Mouse (Mus musculus): ENCODE results near the gene Lenep. TPM values are rescaled to one million over a fixed set of nuclear protein-coding genes. Genes with fewer than 3 reads are reported as not detected.
"Not testable (repeated sequence)": the region's sequence is repeated elsewhere in the genome, so short reads cannot be mapped to it uniquely, and the experiment has no call there.

Lenep gene
- 1 to 10 TPM in 1 of 4 experiments, not detected in 3; 2.8 TPM for total RNA-seq (2022)

DNA sequence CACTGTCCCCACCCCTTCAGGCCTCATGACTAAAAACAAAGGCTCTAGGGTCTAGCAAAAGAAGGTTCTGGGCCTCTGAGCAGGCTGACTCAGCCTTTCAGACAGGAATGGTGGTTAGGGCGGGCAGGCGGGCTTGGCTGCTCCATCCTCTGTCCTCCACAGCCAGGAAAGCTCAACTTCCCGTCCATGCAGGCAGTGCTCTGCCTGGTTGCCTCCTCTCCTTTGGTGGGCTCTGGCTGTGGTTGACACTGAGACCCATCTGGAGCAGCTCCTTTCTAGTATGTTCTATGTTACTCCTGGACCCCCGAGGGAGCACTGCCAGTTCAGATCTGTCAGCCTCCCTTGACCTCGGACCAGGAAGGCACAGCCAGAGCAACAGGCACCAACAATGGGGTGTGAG lies at the start of gene Lenep:
Gene Lenep (minus strand): TSS at position 101 of the 400 bp plus-strand sequence.
- no peak for DNase-seq (ENCODE audit: low spot score in 2 of 2)

- no peak for DNase-seq (ENCODE audit: low spot score in 2 of 2)
Measured at GRCm38 (mm10) chr3:89451916-89452315, 49.3 kb upstream of the Lenep start.

GRCm38 (mm10) chr3:89449541-89449940 lies 46.9 kb upstream of the Lenep start:
- DNase-seq (ENCODE audit: low spot score in 2 of 2) = peak; percentile 61 to 67

- peak in 1 of 2 experiments; percentile 45 for DNase-seq (ENCODE audit: low spot score in 2 of 2)
Measured at GRCm38 (mm10) chr3:89448720-89449537, 46.3 kb upstream of the Lenep start.

- peak; percentile 71 to 82 for DNase-seq (ENCODE audit: low spot score in 2 of 2)
Measured at GRCm38 (mm10) chr3:89440691-89441090, 38.1 kb upstream of the Lenep start.

GRCm38 (mm10) chr3:89437269-89437668 lies 34.7 kb upstream of the Lenep start:
- peak in 1 of 2 experiments; percentile 24 for DNase-seq (ENCODE audit: low spot score in 2 of 2)

GRCm38 (mm10) chr3:89436176-89437113 lies 33.9 kb upstream of the Lenep start, which contains the start of gene Pbxip1:
Pbxip1 (plus strand) TSS chr3:89436706.
- peak; percentile 81 for DNase-seq (ENCODE audit: low spot score in 2 of 2)

- DNase-seq (ENCODE audit: low spot score in 2 of 2) = no peak
Measured at GRCm38 (mm10) chr3:89435041-89435440, 32.4 kb upstream of the Lenep start.

- DNase-seq (ENCODE audit: low spot score in 2 of 2) = no peak
Measured at GRCm38 (mm10) chr3:89434532-89434931, 31.9 kb upstream of the Lenep start.

GRCm38 (mm10) chr3:89432606-89433005 lies 30.0 kb upstream of the Lenep start:
- DNase-seq (ENCODE audit: low spot score in 2 of 2) = no peak

DNA sequence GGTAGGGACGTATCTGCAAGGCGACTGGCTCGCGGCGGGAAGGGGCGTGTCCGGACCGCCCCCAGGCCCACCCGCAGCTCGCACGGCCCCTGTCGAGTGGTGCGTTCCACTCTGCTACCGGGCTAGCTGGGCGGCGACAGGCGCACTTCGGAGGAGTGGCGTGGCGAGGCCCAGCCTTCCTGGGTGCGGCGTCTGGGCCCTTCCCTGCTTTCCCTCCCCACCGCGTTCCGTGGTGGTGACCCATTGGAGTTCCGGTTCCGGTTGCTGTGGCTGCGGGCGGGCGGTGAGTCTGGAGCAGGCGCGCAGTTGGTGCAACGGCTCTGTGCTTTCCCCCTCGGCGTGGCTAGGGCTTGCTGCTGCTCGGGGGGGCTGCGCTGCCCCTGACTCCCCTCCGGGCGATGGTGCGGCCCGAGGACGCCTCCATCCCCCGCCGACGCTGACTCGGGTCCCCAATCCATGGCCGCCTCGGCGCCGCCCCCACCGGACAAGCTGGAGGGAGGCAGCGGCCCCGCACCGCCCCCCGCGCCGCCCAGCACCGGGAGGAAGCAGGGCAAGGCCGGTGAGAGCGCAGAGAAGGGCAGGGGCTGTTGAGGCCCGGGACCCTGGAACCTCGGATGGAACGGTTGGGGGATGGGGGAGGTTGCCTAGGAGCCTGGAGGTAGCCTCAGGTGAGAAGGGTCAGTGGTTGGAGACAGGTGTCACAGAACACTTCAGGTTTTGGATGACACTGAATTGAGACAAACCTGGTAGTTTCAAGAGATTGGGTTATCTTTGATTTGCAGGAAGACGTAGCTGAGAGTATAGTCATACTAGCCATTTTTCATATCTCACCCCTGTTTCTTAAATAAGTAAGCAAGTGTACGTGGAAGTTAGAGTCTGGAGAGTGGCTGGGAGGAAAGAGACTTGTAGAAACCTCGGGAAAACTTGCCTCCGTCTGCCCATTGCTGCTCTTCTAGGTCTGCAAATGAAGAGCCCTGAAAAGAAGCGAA lies 27.9 kb upstream of the Lenep start, which contains the start of gene Pygo2:
Gene Pygo2 (plus strand): TSS at position 44 of the 989 bp plus-strand sequence.
- DNase-seq (ENCODE audit: low spot score in 2 of 2) = peak; percentile 91 to 95

- not testable (repeated sequence) for DNase-seq (ENCODE audit: low spot score in 2 of 2)
Measured at GRCm38 (mm10) chr3:89429021-89429420, 26.4 kb upstream of the Lenep start.

DNA sequence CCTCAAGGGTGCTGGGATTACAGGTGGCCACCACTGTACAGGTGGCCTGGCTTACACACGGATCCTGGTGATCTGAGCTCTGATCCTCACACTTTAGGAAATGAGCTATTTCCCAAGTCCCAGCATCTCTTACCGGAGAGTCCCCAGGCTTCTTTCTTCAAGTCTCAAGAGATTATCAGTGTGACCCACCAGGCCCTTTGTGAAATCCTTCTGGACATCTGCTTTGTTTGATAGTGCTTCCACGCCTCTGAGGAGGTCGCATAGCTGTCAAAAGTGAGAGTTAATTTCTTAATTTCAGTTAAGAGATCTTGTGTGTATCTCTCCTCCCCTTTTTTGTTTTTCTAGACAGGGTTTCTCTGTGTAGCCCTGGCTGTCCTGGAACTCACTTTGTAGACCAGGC lies 23.3 kb upstream of the Lenep start:
- no peak for DNase-seq (ENCODE audit: low spot score in 2 of 2)

GRCm38 (mm10) chr3:89425141-89425525 lies 22.5 kb upstream of the Lenep start:
- DNase-seq (ENCODE audit: low spot score in 2 of 2) = peak in 1 of 2 experiments; percentile 1

GRCm38 (mm10) chr3:89424416-89425140 lies 22.0 kb upstream of the Lenep start:
- DNase-seq (ENCODE audit: low spot score in 2 of 2) = peak in 1 of 2 experiments; percentile 1

- no peak for DNase-seq (ENCODE audit: low spot score in 2 of 2)
Measured at GRCm38 (mm10) chr3:89422556-89423205, 20.1 kb upstream of the Lenep start.

DNA sequence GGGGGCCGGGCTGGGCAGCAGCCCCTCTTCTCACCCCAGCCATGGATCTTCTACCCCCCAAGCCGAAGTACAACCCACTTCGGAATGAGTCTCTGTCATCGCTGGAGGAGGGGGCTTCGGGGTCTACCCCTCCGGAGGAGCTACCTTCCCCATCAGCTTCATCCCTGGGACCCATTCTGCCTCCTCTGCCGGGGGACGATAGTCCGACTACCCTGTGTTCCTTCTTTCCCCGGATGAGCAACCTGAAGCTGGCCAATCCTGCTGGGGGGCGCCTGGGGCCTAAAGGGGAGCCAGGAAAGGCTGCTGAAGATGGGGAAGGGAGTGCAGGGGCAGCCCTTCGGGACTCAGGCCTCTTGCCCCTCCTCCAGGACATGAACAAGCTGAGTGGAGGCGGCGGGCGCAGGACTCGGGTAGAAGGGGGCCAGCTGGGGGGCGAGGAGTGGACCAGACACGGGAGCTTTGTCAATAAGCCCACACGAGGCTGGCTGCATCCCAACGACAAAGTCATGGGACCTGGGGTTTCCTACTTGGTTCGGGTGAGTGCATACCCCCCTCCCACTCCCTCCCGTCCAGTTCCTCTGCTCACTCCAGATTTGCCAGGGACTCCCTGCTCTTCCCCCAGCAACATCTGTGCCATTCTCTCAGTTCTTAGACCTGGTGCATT lies 19.3 kb upstream of the Lenep start:
- DNase-seq (ENCODE audit: low spot score in 2 of 2) = peak in 1 of 2 experiments; percentile 4

DNA sequence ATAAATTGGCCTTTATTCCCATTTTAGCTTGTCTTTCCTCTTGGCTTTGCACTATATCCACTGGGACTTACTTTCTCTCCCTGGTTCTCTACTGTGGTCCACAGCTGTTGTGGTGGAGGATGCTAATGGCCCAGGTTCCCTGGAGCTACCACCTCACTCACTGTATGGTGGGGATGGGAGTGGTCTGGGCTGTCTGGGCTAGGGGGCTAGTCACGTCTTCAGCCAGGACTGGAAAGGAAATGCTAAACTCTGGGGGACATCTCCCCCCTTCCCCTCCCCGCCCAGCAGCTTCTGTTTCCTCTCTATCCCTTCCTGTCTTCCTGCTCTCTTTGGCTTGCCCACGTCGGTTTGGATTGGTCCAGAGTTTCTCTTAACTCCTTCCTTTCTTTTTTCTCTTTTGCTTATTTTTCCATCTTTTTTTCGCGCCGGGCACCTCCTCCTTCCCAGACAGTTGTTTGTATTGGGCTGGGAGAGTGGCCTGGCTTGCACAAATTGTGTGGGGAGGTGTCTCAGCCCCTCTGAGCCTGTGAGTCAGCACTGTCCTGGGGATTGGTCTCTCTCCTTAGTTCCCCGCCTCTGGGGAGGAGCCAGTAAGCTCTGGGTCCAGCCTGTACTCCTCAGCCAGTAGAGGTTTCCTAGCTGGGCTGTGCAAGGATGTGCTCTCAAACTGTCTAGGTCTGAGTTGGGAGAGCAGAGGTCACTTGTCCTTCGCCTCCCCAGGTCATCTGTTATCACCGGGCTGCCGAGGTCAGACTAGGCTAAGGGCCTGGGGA lies 18.6 kb upstream of the Lenep start:
- peak; percentile 76 to 83 for DNase-seq (ENCODE audit: low spot score in 2 of 2)
